Mouse (Mus musculus) retina, postnatal 7 days (tissue): ENCODE results near the gene Enc1.
"Not testable (repeated sequence)": the region's sequence is repeated elsewhere in the genome, so short reads cannot be mapped to it uniquely, and the experiment has no call there.

Source experiments
- DNase-seq: peaks from one replicate; pipeline ENCODE4 v3.0.0-alpha.2; 2012; ENCODE audit warnings: low read depth, low spot score

Enc1 gene

DNA sequence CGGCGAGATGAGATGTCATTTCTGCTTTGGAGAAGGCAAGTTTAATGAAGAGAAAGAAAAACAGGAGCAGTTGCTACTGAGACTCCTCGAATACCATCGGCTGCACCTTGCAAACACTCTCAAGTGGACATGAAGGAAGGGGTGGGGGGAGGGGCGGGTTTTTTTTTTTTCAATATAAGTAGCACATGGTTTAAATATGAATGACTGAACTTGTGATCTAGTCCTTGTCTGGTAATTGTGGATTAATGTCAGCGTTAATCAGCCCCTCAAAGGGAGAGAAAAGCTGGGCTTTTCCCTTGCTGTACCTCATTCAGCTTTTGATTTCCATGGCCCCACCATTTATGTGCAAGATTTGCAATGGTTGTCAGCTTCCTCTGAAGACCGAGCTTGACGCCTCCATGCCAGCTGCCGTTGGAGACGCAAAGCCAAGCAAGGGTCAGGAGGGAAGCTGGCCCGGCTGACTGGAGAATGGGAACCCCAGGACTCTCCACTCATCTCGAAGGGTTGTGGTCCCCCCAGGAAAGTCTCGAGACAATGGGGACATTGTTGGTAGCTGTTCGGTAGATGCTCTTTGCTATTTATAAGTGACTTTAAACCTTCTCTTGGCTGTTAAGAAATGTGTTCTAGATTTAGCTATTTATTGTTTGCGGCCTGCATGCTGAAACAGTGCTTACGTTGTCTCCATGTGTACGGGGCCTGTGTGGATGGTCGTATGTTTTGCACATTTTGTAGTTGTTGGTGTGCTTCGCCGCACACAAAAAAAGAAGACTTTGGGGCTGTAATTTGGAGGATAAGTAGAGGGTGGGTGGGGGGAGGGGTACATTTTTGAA is 9.9 kb downstream of the Enc1 start:
- DNase-seq, result no peak

DNA sequence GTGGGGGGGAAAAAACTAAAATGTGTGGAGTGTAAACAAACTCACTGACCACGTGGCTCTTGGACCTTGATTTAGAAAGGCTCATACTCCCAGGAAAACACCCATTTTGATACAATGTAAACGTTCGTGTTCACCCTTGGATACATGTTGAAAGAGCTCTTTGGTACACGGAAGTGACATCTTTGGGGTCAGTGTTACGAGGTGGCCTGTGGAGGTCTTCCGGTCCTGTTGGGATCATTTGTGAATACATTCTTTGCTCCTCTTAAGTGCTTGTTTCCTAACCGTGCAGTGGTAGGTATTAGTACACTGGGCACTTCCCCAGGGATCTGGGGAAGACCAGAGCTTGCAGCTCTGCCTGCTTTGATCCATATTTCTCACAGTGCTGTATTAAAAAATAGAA is 10.8 kb downstream of the Enc1 start:
- no peak for DNase-seq

DNA sequence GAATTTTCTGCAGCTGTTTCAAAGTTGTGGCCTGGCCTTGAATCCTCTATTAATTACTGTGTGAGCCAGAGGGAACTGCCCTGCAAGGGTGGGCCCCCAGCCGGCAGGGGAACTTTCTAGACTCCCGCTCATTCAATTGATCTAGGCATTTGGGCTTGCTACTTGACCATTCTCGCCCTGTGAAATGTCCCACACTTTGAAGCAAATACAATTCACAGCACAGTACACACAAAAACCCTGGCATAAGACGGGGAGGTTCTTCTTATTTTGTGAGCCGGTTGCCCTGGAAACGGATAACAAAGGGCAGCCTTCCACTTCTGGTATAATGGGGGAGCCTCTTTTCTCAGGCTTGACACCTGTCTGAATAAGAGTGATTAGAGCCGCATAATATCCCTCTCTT is 11.6 kb downstream of the Enc1 start:
- no peak for DNase-seq

DNA sequence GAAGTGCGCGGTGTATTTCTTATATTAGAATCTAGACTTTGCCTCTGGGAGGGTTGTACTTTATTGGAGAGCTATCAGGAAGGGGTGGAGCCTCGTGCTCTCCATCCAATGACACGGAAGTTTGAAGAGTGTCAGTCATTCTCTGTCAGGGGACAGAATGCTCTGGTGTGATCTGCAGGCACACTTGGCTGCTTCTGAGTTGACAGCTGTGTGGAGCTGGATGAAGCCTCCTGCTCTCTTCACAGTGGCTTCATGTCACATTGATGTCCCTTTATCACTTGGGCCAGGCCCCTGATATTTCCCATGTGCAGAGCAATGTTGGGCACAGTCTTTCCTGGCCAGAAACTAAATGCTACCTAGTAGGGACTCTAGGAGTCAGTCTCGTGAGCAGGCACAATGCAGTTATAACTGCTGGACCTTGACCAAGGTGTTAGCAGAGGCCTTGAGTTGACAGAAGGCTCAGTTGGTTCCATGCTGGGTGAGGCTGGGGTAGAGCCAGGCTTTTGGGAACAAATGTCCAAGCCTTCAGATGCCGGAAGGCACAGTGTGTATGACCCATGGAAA is 12.6 kb downstream of the Enc1 start:
- no peak for DNase-seq

DNA sequence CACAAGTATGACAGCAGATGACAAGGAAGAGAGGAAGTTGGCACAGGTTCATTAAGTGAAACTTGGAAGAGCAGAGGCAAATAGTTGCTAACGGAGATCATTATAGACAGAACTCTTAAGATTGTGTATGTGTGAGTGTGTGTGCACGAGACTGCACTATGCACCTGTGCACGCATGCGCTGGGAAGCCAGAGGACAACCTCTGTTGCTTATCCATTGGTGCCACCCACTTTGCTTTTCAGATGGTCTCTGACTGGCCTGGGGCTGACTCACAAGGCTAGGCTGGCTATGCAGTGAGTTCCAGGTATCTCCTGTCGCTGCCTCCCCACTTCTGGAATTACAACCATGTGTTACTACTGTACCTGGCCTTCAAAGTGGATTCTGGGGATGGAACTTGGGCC is 13.1 kb downstream of the Enc1 start:
- no peak for DNase-seq

DNA sequence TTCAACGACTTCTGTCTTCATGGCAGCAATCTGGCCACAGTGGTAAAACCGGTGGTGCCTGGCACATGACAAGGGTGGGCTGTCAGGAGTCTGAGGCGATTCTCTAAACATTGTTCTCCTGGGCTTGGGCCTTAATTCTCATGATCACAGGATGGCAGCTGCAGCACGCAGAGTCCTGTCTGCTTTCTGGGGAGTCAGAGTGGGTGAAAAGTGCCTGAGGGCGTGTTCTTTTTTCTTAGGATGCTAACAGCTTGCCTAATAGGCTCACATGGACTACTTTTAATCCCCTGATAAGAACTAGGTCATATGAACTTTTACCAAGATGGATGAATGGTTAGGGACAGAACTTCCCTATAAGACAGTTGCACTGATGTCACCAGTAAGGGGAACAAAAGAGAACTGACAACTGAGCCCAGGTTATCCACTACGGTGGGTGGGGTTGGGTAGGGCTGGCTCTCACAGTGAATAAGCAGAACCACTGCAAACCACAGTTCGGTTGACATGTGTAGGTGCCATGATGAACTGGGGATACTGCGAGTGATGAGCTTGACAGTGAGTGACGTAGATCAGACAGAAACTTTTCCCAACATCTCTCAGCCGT is 13.8 kb downstream of the Enc1 start:
- DNase-seq, result no peak

DNA sequence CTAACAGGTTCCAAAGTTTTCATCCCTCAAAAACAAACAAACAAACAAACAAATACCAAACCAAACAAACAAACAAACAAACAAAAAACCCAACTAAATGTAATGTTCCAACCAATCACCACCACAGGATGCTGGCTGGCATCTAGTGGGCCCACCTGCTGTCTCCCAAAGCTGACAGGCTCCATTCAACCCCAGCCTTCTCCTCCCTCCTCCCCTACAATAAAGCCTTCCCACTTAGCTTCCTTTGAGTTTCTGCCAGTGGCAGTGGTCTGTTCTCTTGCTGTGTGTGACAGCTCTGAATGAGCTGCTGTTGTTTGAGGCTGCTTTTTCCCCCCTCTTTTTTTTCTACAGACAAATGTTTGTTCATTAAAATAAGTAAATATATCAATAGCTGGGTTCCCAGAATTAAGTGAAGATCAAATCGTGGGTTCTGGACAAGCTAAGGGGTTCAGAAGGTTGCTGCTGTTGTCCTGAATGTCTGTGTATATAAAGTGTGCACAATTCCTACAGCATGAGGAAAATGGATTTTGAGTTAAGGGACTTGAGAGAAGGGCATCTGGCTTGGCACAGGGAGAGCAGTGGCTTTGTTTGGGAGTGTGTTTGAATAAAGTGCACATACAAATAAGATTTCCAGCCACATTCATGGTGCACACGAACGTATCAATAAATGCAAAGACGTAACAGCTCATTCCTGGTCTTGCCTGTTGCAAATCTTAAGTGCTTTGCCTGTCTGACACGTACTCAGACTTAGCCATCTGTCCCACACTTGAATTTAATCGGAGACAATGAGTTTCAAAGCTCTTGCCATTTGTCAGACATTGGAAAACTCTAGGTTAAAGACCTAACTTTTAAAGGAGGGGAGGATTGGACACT is 15.3 kb downstream of the Enc1 start:
- no peak for DNase-seq

DNA sequence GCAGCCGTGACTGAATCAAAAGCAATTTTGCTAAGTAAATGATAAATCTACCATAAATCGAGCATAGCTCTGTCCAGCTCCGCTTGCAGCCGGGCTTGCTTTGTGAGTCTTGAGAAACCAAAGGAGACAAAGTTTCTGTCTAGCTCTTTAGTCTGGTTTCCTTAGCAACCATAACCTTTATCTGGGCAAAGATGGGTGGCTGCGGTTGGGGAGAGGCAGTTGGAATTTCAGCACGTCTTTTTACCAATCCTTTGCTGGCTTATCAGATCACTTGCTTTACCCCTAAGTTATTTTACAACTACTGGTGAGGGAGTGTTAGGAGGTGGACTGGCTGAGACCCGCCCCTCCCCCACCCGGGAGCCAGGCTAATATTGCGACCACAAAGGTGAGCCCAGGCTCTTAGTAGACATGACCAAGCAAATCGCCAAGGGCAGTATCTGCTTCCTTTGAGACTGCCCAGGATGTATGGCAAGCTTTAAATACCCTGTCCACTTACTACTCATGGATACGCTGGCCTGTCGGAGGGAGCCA is 16.0 kb downstream of the Enc1 start:
- no peak for DNase-seq

DNA sequence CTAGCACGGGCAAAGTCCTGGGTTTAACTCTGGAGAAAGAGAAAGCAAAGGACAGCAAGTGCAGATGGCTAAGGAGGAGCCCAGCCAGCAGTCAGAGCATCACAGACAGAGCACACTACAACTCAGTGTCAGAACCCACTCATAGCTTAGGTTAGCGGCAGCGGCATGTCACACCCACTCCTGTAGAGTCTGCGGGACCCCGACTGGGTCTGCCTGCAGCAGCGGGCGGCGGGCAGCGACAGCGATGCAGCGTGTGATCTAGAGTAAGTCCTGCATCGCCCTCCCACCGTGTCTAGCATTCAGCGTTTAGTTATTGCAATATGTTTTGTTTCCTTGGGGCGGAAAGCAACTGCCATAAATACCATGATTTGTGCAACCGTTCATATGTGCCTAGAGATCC is 18.4 kb downstream of the Enc1 start:
- DNase-seq, result no peak

DNA sequence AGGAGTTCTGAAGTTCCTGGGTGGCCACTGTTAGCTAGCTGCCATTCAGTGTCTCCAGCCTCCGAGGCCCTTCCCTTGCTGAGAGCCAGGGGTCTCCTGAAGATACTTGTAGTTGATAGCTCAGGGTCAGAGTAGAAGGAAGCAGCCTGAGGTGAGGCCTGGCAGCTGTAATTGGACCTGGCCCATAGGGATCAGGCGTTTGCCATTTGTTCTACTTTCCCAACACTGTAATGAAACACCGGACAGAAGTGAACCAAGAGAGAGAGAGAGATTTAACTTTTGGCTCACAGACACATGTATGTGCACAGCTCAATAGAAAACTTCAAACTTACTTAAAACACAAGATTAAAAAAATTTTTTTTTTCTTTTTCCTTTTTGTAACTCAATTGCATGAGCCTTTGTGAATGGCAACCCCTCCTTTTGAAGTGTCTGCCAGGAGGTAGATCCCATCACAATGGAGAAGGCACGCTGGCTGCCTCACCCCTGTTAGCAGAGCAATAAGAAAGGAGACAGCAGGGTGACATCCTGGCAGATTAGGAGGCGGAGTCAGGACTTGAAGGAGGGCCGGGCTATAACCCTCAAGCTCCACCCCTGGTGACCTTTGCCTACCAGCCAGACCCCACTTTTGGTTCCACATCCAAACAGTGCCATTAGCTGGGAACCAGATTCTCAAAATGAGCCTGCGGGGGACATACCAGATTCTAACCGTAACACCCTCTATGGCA is 19.7 kb downstream of the Enc1 start:
- no peak for DNase-seq

DNA sequence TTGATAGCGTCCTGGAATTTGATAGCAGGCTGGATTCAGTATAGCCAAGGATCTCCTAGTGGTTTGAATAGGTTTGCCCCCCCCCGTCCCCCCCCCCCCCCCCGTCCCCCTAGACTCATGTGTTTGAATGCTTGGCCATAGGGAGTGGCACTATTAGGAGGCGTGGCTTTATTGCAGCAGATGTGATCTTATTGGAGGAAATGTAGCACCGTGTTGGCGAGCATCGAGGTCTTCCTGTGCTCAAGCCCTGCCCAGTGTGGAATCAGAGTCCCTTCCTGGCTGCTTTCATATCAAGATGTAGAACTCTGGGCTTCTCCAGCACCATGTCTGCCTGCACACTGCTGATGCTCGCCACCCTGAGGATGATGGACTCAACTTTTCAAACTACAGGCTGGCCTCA is 20.6 kb downstream of the Enc1 start:
- DNase-seq, result no peak

DNA sequence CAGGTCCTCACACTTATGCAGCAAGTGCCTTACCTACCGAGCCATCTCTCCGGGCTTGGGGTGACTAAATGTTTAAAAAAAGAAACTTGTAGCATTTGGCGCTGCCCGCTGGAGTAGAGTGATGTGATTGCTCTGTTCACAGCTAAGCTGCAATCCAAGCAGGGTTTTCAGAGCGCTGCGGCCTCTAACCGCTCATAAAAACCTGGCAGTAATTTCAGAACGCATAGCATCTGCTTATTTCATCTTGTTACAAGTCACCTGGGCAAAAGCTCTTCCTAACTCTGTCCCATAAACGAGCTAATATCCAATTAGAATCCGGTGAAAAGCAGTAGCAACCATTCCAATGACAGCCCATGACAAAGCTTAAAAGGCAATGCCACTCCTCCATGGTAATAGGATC is 21.8 kb downstream of the Enc1 start:
- no peak for DNase-seq

DNA sequence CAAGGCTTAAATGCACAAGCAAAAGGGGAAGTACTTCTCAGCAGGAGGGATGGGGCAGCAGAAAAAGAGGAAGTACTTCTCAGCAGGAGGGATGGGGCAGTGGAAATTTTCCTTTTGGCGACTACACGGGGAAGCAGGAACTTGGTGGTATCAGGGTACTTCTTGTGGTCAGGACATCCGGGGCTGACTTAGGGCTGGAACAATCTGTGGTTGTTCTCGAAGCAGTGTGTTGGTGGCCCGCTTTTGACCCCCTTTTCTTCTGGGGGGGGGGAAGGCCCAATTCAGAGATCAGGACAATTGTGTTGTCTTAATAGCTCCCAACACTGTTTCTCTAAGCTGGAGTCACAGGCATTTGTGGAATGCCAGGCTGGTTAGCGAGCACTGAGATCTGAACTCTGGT is 24.6 kb downstream of the Enc1 start:
- not testable (repeated sequence) for DNase-seq

DNA sequence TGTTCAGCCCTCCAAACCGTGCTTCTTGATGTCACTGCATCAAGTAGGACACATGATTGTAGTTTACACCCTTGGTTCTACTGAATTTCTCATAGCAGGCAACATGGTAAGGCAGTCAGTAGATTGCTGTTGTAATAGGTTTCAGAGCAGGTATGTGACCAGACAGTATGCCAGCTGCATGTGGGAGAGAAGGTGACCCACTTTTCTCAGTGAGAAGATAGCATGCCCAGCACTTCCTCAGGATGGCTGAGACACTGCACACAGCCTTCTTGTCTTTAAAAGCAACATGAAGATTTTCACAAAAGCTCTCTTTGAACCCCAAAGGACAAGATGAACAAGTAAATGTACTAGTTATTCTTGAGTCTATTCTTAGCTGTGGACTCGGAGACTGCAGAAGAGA is 29.8 kb downstream of the Enc1 start:
- DNase-seq, result no peak

DNA sequence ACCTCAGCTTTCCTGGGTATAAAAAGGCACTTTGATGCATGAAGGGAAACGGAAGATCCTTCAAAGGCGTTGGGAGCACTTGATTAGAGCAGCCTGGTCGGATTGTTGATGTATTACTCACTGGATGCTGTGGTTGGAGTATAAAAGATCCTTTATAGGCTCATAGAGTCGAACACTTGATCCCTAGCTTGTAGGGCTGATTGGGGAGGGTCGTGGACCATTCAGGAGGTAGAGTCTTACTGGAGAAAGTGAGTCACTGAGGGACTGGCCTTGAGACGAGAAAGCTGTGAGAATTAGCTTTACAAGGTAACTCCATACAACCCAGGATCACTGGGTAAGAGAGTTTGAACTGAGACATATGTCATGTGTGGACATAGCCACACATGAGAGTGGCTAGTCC is 30.7 kb downstream of the Enc1 start:
- no peak for DNase-seq

DNA sequence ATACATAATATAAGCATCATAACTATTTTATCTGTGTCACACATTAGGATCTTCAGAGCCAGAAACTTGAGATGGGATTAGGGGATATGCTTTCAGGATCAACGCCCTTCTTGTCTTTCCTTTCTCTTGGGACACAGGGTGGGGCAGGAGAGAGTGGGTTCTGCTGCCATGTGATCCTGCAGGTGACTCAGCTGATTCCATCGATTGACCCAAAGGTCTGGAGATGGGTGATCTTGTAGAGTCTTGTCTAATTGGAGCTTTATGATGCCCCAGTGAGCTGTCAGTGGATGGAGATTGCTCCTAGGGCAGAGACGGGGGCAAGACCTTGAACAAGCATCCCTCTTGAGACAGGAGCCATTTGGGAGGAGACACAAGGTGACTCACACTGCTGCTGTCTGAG is 33.9 kb downstream of the Enc1 start:
- no peak for DNase-seq

DNA sequence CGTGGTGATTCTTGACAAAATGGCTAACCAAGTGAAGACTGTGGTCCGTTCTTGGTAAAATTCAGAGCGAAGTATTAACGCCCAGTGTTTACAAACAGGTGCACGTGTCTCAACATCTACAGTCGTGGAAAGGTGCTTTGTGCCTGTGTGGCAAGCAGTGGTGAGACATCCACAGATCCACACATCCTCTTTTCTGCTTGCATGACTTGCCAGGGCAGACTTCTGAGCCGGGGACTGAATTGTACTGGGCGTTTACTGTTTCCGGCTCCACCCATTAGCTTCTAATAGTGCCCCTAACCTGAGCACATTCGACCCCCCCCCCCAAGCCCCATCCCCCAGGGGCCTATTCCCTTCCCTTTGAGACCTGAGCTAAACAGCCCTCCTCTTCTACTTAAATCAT is 34.6 kb downstream of the Enc1 start:
- no peak for DNase-seq

DNA sequence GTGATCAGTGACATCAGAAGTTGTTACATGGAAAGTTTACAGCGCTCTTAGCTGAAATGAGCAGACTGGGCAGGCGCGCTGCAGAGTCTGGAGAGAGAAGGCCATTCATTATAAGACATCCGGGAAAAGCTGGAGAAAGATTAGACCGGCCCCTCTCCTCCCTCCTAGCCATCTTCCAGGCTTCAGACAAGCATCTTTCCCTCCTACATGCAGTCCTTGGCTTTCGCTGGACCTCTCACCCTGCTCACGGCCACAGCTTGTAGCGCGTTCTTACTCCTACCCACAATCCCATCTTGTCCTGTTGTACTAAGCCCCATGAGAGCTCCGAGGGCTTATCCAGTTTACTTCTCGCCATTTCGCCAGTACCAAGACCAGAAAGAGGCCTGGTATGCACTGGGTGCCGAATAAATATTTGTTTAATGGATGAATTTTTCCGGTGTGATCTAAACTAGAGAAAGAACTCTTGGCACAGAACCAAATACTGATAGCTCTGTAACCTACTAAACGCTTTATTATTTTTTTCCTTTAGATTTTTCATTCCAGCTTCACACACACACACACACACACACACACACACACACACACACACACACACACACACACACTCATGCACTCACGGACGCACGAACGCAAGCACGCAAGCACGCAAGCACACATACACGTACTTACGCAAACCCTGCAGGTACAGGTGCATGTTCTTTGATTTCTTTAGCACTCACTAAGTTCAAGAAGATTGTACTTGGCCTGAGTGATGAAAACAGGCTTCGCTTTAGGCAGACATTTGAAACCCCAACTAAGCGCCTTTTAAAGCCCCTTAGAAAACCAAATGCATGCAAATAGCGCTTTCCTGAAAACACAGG is 41.4 kb downstream of the Enc1 start:
- no peak for DNase-seq

DNA sequence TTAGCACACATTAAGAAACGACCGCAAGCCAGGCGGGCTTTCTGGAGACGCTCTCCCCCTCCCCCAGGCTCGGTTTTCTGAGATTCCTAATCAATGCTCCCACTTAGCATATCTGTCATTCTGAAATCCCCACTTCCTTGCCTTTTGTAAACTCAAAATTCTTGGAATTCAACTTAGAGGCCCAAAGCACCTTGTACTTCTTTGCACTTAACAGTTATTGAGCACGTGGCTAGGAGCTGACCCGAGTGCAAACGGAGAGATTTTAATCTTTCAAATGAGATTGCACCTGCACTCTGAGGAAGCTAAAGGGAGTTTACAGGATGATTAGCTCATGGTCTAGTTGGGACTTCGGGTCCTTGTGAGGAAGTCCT is 42.0 kb downstream of the Enc1 start:
- no peak for DNase-seq

DNA sequence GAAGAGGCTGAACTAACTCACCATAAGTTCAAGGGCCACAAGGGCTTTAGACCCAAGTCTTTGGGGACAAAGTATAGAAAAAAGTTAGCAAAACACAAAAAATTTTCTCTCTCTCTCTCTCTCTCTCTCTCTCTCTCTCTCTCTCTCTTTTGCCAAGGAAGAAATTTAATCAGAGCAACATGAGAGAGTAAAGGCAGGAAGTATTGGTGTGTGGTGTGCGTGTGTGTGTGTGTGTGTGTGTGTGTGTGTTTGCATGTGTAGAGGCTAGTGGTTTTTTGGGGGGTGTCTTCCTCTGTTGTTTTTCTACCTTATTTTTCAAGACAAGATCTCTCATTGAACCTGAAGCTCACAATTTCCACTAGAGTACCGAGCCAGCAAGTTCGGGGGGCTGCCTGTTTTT is 46.1 kb downstream of the Enc1 start:
- DNase-seq, result no peak
